Mouse (Mus musculus): ENCODE data around the gene Kpna3.

DNA sequence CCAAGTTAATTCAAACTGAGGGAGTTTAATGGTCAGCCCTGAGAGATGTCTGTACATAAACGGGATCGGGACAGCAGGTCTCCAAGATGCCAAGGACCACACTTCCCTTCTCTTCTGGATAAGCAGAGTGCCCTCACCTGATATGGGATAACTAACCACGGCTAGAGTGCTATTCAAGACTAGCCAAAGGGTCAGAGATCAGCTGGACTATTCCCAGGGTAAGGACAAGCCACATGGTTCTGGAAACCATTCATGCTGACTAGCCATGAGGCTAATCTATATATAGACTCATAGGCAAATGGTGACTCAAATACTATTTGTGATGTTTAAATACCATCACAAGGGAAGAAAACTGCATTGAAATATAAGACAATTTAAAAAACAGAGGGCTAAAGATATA is 49.1 kb downstream of the Kpna3 start:
- no peak for TF ChIP-seq POLR2A (IDR thresholded peaks at IDR 0.05; ENCODE audit: low read depth, low read length)
- no peak for TF ChIP-seq CTCF (IDR thresholded peaks at IDR 0.05; ENCODE audit: borderline replicate concordance, insufficient read depth, low read length)
